Mouse (Mus musculus): ENCODE data around the gene Gfer. TPM values are rescaled to one million over a fixed set of nuclear protein-coding genes. Genes with fewer than 3 reads are reported as not detected.

Gene Gfer
- 6.4 and 9.0 TPM in 2 replicates for polyA plus RNA-seq (2012)

GRCm38 (mm10) chr17:24696011-24696697 is at the start of gene Gfer, which contains the start of gene Noxo1:
Gene Gfer, minus strand, starts transcription at chr17:24696156.
Gene Noxo1, plus strand, starts transcription at chr17:24696234.
- H3K27me3 ChIP-seq (ENCODE audit: control insufficient read depth), result peaks cover 22% of the 10 kb centered on the region
- H3K4me1 ChIP-seq (ENCODE audit: control insufficient read depth), result peaks cover 45% of the 10 kb centered on the region
- TF ChIP-seq GATA1 (IDR thresholded peaks at IDR 0.05; ENCODE audit: low read length) (no peak), TAL1 (IDR thresholded peaks at IDR 0.05; ENCODE audit: low read length) (no peak)
- peak within 1 kb of the TSS; percentile 96 for H3K4me3 ChIP-seq (replicated peaks)
- H3K36me3 ChIP-seq (ENCODE audit: control insufficient read depth), result peaks cover 39% of the 10 kb centered on the region
- no peaks in the 10 kb centered on the region for H3K9me3 ChIP-seq (ENCODE audit: control insufficient read depth, low read length)

GRCm38 (mm10) chr17:24744381-24744780 is 48.4 kb upstream of the Gfer start:
- Histone ChIP-seq H3K9me3 (ENCODE audit: control insufficient read depth, low read length) (no peaks in the 10 kb centered on the region), H3K36me3 (ENCODE audit: control insufficient read depth) (peaks cover 22% of the 10 kb centered on the region), H3K4me1 (ENCODE audit: control insufficient read depth) (peaks cover 5% of the 10 kb centered on the region), H3K27me3 (ENCODE audit: control insufficient read depth) (peaks cover 18% of the 10 kb centered on the region), H3K4me3 (replicated peaks) (no peak overlapping the region)
- TF ChIP-seq GATA1 (IDR thresholded peaks at IDR 0.05; ENCODE audit: low read length) (no peak), TAL1 (IDR thresholded peaks at IDR 0.05; ENCODE audit: low read length) (no peak)

GRCm38 (mm10) chr17:24743896-24744295 is 47.9 kb upstream of the Gfer start:
- peaks cover 25% of the 10 kb centered on the region for H3K36me3 ChIP-seq (ENCODE audit: control insufficient read depth)
- H3K4me3 ChIP-seq (replicated peaks), result no peak overlapping the region
- H3K27me3 ChIP-seq (ENCODE audit: control insufficient read depth), result peaks cover 14% of the 10 kb centered on the region
- TF ChIP-seq GATA1 (IDR thresholded peaks at IDR 0.05; ENCODE audit: low read length) (no peak), TAL1 (IDR thresholded peaks at IDR 0.05; ENCODE audit: low read length) (no peak)
- peaks cover 8% of the 10 kb centered on the region for H3K4me1 ChIP-seq (ENCODE audit: control insufficient read depth)
- no peaks in the 10 kb centered on the region for H3K9me3 ChIP-seq (ENCODE audit: control insufficient read depth, low read length)

- H3K36me3 ChIP-seq (ENCODE audit: control insufficient read depth), result peaks cover 25% of the 10 kb centered on the region
- no peaks in the 10 kb centered on the region for H3K9me3 ChIP-seq (ENCODE audit: control insufficient read depth, low read length)
- no peak for TF ChIP-seq TAL1 (IDR thresholded peaks at IDR 0.05; ENCODE audit: low read length)
- TF ChIP-seq GATA1 (IDR thresholded peaks at IDR 0.05; ENCODE audit: low read length), result no peak
- H3K27me3 ChIP-seq (ENCODE audit: control insufficient read depth), result peaks cover 7% of the 10 kb centered on the region
- peaks cover 19% of the 10 kb centered on the region for H3K4me1 ChIP-seq (ENCODE audit: control insufficient read depth)
- no peak overlapping the region for H3K4me3 ChIP-seq (replicated peaks)
These were observed 46.4 kb upstream of the Gfer start for GRCm38 (mm10) chr17:24742307-24742706.

- TF ChIP-seq GATA1 (IDR thresholded peaks at IDR 0.05; ENCODE audit: low read length) (no peak), TAL1 (IDR thresholded peaks at IDR 0.05; ENCODE audit: low read length) (no peak)
- no peak overlapping the region for H3K4me3 ChIP-seq (replicated peaks)
- no peaks in the 10 kb centered on the region for H3K9me3 ChIP-seq (ENCODE audit: control insufficient read depth, low read length)
- H3K4me1 ChIP-seq (ENCODE audit: control insufficient read depth), result peaks cover 41% of the 10 kb centered on the region
- H3K36me3 ChIP-seq (ENCODE audit: control insufficient read depth), result peaks cover 25% of the 10 kb centered on the region
- H3K27me3 ChIP-seq (ENCODE audit: control insufficient read depth), result no peaks in the 10 kb centered on the region
These were observed 44.0 kb upstream of the Gfer start for GRCm38 (mm10) chr17:24739926-24740325.

- H3K4me3 ChIP-seq (replicated peaks), result no peak overlapping the region
- peaks cover 25% of the 10 kb centered on the region for H3K36me3 ChIP-seq (ENCODE audit: control insufficient read depth)
- TF ChIP-seq GATA1 (IDR thresholded peaks at IDR 0.05; ENCODE audit: low read length) (no peak), TAL1 (IDR thresholded peaks at IDR 0.05; ENCODE audit: low read length) (no peak)
- H3K9me3 ChIP-seq (ENCODE audit: control insufficient read depth, low read length), result no peaks in the 10 kb centered on the region
- H3K27me3 ChIP-seq (ENCODE audit: control insufficient read depth), result no peaks in the 10 kb centered on the region
- peaks cover 40% of the 10 kb centered on the region for H3K4me1 ChIP-seq (ENCODE audit: control insufficient read depth)
These were observed 42.3 kb upstream of the Gfer start for GRCm38 (mm10) chr17:24738238-24738637.

GRCm38 (mm10) chr17:24737135-24737810 is 41.3 kb upstream of the Gfer start:
- Histone ChIP-seq H3K9me3 (ENCODE audit: control insufficient read depth, low read length) (no peaks in the 10 kb centered on the region), H3K4me3 (replicated peaks) (peak overlapping the region; percentile 87), H3K36me3 (ENCODE audit: control insufficient read depth) (peaks cover 23% of the 10 kb centered on the region), H3K4me1 (ENCODE audit: control insufficient read depth) (peaks cover 40% of the 10 kb centered on the region), H3K27me3 (ENCODE audit: control insufficient read depth) (no peaks in the 10 kb centered on the region)
- TF ChIP-seq TAL1 (IDR thresholded peaks at IDR 0.05; ENCODE audit: low read length) (no peak), GATA1 (IDR thresholded peaks at IDR 0.05; ENCODE audit: low read length) (no peak)

GRCm38 (mm10) chr17:24736330-24737051 is 40.5 kb upstream of the Gfer start, which contains the start of gene Msrb1:
Gene Msrb1, plus strand, starts transcription at chr17:24736642.
- no peaks in the 10 kb centered on the region for H3K27me3 ChIP-seq (ENCODE audit: control insufficient read depth)
- TF ChIP-seq GATA1 (IDR thresholded peaks at IDR 0.05; ENCODE audit: low read length) (no peak), TAL1 (IDR thresholded peaks at IDR 0.05; ENCODE audit: low read length) (no peak)
- H3K4me1 ChIP-seq (ENCODE audit: control insufficient read depth), result peaks cover 40% of the 10 kb centered on the region
- H3K36me3 ChIP-seq (ENCODE audit: control insufficient read depth), result peaks cover 18% of the 10 kb centered on the region
- no peaks in the 10 kb centered on the region for H3K9me3 ChIP-seq (ENCODE audit: control insufficient read depth, low read length)
- H3K4me3 ChIP-seq (replicated peaks), result peak within 1 kb of the TSS; percentile 87

- H3K4me3 ChIP-seq (replicated peaks), result peak overlapping the region; percentile 87
- H3K4me1 ChIP-seq (ENCODE audit: control insufficient read depth), result peaks cover 40% of the 10 kb centered on the region
- H3K27me3 ChIP-seq (ENCODE audit: control insufficient read depth), result no peaks in the 10 kb centered on the region
- peaks cover 12% of the 10 kb centered on the region for H3K36me3 ChIP-seq (ENCODE audit: control insufficient read depth)
- H3K9me3 ChIP-seq (ENCODE audit: control insufficient read depth, low read length), result no peaks in the 10 kb centered on the region
- TF ChIP-seq TAL1 (IDR thresholded peaks at IDR 0.05; ENCODE audit: low read length) (no peak), GATA1 (IDR thresholded peaks at IDR 0.05; ENCODE audit: low read length) (no peak)
These were observed 39.5 kb upstream of the Gfer start for GRCm38 (mm10) chr17:24735446-24735845.

Data from erythroblast, embryonic 14.5 days (primary cell).